Mouse (Mus musculus) brain, embryonic 18.5 days (tissue): ENCODE measurements around the gene Krt7.

Experiments
- DNase-seq: peaks from one replicate; pipeline ENCODE4 v3.0.0-alpha.2; 2012; ENCODE audit warnings: low read depth, low spot score

The Krt7 gene

GRCm38 (mm10) chr15:101410775-101411174 lies at the start of gene Krt7:
Krt7 (plus strand) TSS chr15:101411043.
- DNase-seq = no peak

GRCm38 (mm10) chr15:101362393-101363010 lies 48.3 kb upstream of the Krt7 start:
- DNase-seq = no peak

GRCm38 (mm10) chr15:101363933-101364332 lies 46.9 kb upstream of the Krt7 start:
- no peak for DNase-seq

- DNase-seq = no peak
Measured at GRCm38 (mm10) chr15:101364425-101364824, 46.4 kb upstream of the Krt7 start.

DNA sequence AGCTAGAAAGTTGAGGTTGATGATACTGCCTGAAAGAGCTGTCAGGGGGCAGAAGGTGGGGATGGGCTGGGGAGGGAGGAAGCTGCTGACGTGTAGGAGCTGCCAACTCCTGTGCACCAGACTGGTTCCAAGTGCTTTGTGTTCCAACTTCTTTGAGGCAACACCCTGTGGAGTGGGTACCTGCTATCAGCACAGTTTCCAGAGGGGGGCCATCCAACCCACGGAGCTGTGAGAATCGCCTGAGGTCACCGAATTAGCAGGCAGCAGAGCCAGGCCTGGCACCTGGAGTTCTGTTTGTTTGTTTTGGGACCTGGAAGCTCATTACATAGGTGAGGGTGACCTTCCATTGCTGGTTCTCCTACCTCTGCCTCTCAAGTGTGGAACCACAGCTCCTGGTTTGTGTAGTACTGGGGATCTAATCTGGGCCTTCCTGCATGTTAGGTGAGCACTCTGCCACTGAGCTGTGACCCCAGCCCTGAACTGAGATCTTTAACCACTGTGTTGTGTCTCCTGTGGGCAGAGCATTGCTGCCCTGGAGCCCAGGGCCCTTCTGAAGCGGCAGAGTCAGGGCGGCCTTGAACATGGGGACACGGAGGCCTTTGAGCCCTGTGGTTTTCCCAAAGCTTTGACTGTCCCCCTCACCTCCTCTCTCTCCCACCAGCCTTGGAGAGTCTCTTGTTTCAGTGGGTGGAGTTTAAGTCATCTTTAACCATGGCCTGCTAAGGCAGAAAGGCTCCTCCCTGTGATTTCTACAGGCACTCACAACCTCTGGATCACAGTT lies 45.8 kb upstream of the Krt7 start:
- no peak for DNase-seq

- no peak for DNase-seq
Measured at GRCm38 (mm10) chr15:101365721-101366120, 45.1 kb upstream of the Krt7 start.

DNA sequence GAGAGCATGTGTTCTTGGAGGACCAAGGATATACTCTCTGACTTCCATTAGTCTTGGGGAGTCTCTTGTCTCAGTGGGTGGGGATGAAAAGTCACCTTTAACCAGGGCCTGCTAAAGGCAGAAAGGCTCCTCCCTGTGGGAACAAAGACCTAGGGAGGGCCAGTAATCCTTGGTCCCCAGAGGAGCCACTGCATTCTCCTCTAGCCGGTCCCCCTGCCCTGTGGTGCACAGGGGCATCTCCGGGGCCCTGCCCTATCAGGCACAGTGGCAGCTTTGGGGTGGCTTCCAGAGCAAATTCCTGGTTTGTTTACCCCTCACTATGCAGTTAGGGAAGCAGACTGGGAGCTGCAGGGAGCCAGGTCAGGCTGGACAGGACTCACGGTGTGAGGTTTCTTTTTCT lies 44.4 kb upstream of the Krt7 start:
- no peak for DNase-seq

DNA sequence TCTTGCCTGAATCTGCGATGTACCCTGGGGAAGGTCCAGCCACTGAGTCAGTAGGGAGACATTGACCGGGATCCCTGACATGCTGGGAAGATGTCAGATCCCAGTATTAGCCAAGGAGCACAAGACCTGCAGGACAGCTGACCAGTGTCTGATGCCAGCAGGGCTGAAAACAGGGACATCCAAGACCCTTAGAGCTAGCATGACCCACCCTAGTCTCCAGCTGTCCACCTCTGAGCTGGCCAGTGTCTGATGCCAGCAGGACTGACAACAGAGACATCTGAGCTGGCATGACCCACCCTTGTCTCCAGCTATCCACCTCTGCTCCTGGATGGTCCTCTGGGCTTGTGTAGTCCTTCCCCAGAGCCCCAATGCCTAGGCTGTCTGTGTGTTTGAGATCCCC lies 43.9 kb upstream of the Krt7 start:
- no peak for DNase-seq

- DNase-seq = no peak
Measured at GRCm38 (mm10) chr15:101367497-101367896, 43.3 kb upstream of the Krt7 start.

DNA sequence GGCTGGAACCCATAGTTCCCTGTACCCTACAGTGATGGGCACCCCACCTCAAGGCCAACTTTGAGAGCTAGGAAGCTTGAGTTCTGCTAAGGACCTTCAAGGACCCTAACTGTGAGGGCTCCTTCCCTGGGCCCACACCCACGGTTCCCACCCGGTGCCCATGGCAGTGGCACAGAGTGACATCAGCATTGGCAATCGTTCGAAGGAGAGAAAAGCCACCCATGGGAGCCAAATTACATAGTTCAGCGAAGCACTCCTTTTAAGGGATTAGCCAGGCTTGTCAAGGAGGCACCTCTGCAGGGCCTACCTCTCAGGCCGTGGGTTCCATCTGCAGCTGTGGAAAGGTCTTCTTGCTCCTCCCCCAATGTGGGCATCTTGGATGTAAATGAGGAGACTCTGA lies 42.8 kb upstream of the Krt7 start:
- no peak for DNase-seq

DNA sequence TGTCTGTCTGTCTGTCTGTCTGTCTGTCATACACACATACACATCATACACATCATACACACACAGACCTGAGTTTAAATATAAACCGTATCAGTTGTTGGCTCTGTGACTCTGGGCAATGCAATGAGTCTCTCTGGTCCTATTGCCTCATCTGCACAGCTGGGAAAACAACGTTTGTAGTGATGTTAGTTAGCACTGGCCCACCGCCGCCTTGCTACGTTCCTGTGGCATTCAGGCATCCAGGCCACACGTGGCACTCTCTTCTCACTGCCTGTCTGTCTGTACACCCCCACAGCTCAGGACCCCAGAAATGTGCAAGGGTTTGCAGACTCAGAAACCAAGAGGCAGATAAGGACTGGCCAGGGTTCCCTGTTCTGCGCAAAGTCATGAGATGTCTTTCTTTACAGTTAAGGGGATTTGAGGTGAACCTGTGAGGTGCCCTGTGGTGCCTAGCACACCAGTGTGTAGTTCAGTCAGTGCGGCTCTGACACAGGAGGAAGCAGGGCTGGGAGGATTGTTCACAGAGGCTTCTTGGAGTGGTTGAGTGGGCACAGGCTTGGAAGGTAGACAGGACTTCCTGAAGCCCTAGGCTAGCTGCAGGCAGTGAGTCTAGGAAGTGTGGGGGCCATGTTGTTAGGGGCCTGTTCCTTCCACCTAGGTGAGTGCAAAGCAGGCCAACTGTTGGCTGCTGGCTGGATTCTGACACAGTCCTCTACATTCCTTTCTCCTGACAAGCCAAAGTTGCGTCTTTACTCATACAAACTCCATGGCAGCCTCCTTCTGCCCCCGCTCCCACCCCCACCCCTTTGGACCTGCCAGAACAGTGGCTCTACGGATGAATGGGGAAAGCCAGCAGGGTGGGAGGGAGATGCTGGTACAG lies 42.1 kb upstream of the Krt7 start:
- DNase-seq = no peak

DNA sequence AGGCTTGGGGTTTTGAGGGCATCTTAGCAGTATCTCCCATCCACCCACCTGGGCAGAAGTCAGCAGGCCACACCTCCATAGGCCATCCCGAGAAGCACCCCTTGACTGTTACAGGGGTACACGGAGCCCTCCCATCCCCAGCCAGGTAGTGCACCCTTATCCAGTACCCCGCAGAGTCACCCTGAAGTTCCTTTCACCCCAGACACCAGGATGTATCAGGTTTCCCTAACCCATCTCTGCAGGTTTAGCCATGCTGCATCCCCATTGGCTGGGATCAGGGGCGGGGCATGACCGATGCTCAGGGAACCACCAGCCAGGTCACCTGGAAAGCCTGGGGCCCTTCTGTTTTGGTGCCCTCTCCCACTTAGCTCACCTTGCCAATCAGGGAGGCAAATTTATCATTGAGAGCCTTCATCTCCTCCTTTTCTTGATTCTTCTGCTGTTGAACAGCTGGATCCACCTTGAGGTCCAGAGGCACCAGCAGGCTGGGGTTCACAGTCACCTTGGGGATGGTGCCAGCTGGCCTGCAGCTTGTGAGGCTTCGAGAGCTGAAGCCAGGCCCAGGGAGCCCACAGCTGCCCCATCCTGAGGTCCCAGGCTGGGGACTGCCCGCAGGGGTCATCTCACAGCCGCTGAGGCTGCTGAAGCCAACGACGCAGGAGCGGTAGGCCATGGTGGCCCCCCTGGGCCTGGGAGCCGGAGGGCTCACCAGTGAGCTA lies 41.3 kb upstream of the Krt7 start:
- DNase-seq = no peak

DNA sequence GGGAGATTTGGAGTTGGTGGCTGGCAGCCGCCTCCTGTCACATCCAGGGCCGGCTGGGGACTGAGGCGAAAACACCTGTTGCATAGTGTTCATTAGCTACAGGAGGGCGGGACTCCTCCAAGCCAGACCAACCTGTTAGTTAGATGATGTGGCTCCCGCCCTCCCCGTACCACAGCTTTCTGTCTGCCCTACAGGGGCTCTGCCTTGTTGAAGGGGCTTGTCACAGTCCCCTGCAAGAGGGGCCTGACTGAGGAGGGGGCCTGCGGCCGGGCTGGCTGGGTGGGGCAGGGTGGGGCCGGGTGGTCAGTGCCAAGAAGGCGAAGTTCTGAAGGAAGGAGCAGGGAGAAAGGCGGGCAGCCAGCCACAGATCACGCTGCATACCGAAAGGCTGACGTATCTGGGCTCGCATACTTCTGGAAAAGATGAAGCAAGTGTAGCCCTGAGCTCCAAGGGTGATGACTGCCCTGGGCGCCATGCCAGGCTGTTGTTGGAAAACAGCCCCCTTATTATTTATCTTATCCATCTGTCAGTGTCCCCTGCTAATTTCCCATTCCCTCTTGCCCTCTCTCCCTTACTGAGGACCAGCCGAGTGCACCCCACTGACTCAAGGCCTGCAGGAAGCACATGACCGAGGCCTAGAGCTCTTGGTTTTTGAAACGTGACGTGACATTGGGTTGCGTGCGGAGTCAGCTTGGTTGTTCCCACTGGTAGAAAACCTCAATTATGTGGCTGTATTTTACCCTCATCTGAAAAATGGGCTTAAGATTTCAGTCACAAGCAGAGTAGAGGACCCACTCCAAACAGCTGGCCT lies 40.5 kb upstream of the Krt7 start, which contains the start of gene Krt80:
Krt80 (minus strand) TSS at position 62 of the 811 bp plus-strand sequence.
- DNase-seq = no peak

- DNase-seq = no peak
Measured at GRCm38 (mm10) chr15:101371141-101371985, 39.5 kb upstream of the Krt7 start.

DNA sequence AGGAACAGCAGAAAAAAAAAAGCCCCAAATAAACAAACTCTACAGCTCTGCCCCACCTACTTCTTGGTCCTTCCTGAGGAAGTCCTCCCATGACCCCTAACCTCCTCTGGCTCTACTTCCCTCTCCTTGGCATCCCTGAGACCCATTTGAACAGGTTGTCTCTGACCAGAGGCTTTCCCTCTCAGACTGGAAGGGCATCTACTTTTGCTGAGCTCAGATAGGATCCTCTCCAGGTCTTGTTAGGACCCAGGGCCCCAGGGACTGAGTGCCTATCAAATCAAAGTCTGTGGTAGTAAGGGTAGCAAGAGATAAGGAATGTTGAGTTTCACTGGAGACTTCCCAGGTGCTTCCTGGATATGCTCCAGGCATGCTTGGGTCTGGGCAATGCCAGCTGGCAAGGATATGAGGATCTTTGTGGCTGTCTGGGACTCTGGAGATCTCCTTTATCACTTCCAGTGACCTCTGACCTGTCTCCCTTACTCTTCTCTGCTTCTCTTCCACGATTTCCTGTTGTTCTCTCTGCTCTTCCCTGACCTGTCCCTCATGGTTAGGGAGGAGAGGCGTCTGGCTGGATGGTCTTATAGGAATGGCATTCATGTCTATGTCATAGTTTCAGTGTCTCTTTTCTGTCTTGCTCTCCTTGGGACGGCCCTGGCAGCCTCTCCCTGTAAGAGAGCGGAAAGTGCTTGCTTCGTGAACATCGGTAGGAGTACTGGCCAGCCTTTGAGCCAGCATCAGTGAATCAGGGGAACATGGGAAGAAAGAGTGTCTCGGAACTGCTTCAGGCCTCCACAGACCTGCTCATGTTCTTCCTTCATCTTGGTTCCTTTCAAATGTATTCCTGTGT lies 38.5 kb upstream of the Krt7 start:
- no peak for DNase-seq

DNA sequence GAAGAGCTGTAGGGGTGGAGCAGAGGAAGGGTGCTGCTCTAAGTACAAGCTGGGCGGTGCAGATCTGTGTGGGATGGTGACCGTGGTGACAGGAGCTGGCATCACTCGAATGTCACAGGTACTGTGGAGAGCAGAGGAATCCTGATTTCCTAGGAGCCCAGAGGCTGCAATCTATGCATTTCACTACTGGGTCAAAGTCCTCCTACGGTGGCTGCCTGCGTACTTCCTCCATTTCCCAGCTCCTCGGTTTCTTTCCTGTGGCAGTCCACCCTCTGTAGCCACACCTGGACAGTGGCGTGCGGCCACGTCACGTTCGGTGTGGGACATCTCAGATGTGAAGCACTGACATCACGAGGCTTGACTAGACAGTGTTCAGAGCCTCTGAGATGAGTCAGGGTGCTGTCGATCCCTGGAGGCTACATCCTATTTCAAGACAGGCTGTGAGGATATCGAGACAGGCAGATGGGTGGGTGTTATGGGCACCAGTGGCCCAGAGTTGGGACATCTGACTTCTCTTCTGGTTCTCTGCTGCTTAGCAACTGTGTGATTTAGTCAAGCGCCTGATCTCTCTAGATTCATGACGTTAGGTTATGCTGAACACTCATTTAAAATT lies 37.5 kb upstream of the Krt7 start:
- DNase-seq = no peak

DNA sequence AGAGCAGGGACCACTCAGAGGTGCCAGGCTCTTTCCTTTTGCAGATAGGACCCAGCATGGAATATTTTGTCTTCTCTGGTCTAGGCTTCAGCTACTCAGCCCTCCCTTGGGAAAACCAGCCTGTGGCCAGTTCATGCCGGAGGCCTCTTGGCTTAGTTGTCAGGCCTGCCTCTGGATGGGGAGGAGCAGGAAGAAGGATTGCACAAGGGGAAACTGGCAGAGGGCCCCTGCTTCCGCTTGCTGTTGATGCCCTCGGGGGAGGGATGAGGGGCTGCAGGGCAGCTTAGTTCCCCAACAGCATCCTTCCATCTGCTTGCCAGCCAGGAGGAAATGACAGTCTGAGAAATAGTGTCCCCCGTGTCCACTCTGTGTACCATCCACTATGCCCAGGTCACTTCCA lies 36.0 kb upstream of the Krt7 start:
- DNase-seq = no peak

DNA sequence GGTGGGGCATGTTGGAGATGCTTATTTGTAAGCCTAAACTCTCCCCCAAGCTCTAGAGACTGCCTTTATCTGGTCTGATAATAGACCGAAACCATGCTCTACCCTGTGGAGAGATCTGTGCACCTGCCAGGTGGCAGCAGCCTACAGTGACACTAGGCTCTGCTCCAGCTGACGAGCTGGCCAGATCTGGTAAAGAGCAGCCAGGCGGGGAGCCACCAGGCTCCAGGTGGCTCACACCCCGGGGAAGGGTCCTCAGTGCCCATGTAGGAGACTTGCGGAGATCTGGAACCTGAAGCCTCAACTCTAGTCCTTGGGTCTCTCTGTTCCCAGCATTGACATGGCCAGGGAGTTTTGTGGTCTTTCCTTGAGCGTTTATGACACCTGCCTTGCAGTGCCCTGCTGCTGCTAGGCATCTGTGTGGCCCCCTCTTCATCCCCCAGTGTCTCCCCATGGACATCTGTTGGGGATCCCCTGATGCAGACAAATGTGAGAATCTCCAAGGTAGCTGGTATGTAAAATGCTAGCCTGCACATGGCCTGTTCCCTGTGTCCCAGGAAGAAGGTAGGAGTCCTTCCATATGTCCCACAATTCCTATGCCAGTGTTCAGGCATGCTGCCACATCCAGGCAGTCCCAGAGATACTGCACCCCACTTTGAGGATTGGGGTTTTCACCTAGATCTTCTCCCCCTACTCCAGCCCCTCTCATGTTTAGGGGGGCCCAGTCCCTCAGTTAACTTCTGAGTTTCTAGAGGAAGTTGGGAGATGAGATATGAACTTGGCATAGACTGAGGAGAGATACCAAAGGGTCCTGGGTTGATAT lies 34.7 kb upstream of the Krt7 start:
- no peak for DNase-seq
